Mouse (Mus musculus): ENCODE data around the gene Slc25a26.

Gene Slc25a26

DNA sequence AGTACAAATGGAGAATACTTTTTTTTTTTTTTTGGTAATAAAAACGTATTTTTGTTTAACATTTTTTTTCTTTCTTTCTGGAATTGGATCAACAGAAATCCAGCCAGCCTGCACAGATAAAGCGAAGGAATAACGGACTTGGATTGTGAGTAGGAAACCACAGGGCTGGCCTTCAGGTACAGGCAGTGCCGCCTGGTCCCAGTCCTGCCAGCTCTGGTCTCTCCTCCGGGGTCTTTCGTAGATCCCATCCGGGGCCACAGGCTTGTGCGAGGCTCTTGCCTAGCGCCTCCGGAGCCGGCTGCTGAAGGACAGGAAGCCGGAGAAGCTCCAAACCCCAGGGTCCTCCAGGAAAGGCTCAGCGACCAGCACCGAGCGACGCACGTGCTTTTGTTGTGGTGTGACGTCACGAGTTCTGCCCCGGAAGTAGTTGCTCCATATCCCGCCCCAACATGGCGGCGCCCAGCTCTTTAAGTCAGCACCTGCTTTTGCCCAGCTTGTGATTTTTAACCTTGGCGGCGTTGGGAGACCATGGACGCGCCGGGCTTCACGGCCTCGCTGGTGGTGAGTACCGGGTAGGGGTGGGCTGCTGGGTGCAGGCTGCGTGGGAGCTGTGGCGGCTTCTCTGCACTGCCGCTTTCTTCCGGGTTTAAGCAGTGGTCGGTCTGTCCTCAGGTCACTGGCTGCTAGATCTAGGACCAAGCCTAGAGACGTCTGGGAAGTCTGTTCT is at the start of gene Slc25a26:
Slc25a26 (plus strand) TSS at position 435 of the 727 bp plus-strand sequence.
- DNase-seq = peak; percentile 87 to 91

DNA sequence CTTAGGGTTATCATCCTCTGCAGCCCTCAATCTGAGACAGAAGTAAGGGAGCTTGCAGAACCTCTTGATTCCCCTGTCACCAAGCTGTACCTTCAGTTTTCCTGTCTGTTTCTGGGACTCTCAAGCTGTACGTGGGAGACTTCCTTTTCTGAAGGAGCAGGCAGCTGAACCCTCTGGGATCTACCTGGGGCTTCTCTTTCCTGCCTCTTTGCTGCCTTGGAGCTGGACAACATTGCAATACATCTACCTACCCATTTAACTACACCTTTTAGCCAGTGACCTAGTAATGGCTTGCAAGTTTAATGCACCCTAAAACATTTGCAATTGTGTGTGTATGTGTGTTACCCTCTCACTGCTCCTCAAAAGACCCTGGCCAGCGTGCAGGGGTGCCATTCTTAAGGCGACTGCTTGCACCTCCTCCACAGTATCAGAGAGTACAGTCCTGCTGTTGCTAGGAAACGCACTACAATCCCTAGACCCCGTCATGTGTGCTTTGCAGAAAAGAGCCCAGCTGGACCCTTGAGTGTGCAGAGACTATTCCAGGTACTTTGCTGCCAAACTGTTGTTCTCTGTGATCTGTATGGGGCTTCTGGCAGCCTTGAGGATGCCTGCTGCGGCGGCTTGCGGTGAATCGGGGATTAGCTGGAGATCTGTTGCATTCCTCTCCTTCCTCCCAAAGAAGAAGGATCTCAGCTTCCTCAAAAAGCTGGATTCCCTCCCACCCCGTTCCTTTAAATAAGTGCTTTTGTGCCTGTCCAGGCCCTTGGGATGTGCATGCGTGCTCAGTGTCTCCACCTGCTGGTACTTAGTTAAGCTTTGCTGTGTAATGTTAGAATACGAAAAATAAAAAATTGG is 35.9 kb upstream of the Slc25a26 start:
- peak; percentile 55 to 64 for DNase-seq

DNA sequence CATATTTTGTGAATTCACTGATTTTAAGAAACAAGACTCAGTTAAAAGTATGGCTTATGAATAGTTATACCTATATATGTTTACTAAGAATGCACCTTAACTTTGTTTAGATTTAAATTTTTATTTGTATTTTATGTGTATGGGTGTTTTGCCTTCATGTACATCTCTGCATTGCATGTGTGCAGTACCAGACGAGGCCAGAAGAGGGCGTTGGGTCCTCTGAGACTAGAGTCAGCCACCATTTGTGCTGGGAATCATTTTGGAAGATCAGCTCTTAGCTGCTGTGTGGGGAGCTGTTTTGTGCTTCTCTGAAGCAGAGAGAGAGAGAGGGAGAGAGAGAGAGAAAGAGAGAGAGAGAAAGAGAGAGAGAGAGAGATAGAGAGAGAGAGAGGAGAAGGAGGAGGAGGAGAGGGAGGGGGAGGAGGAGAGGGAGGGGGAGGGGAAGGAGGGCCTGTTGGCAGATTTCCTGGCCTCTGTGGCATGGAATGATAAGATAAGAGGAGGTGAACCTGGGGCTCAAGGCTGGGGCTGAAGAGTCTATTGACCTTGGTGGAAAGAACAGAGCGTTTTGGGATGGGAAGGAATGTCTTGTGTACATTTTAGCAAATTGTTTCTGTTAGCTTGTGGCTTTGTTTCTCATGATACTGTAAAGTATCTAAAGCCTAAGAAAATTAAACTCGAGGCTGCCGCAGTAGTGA is 33.5 kb upstream of the Slc25a26 start:
- peak; percentile 9 to 14 for DNase-seq

DNA sequence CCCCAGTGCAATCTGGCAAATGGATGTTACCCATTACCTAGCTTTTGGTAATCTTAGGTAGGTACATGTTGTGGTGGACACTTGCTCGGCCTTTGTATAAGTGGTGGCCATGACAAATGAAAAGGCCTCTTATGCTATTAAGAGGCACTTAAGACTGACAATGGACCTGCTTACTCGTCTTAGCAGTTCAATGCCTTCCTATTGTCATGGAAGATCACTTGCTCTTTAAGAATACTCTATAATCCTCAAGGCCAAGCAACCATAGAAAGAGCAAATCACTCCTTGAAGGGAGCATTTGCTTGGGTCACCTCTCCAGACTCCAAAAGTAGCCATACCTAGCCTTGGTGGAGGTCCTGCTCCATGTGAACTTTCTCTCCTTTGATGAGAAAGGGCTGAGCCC is 7.4 kb upstream of the Slc25a26 start:
- DNase-seq = no peak

DNA sequence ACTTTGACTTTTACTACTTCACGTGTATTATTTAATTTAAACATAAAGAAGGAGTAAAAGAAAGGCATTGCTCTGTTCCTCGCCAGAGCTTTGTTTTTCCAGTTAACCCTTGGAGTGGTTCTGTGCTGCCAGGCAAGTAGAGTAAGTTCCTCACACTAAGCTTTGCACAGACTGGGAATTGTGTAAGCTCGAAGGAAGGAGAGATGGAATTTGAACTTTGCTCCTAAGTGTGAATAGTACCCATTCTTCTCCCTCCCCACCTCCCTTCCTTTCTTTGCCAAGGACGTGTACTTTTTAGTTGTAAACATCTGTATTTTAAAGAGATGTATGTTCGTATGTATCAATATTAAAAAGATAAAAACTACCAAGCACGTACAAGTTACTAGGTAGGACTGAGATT is 3.8 kb downstream of the Slc25a26 start:
- no peak for DNase-seq

DNA sequence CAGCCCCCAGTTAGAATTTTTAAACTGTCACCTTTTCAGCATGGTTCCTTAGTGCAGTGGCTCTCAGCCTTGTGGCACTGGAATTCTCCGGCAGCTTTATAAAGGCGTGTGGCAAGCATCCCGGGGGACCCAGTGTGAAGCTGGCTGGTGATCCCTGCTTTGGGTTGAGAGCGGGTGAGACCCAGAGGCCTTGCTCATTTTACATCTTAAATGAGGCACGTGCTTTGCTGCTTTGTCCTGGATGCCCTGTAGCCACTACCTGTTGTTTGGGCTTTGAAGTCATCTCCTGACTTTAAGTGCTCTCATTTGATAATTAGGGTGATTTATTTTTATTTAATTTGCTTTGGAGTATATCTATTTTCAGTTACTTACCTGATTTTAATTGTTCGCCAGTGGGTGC is 7.8 kb downstream of the Slc25a26 start:
- DNase-seq = no peak

DNA sequence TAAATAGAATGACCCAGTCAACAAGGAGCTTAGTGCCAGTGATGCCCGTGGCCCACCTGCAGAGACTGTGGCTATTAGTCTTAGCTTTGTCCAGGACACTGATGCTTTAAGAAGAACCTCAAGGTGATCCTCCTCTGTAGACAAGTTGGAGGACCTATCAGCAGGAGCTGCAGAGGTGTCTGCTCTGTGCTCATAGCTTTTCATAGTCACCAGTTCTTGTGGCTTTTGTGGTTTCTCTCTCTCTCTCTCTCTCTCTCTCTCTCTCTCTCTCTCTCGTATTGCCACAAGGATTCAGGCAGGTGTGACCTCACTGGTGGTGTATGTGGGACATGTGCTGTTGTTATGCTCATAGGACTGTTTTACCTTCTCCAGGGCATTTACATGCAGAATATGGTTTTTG is 8.7 kb downstream of the Slc25a26 start:
- DNase-seq = no peak

DNA sequence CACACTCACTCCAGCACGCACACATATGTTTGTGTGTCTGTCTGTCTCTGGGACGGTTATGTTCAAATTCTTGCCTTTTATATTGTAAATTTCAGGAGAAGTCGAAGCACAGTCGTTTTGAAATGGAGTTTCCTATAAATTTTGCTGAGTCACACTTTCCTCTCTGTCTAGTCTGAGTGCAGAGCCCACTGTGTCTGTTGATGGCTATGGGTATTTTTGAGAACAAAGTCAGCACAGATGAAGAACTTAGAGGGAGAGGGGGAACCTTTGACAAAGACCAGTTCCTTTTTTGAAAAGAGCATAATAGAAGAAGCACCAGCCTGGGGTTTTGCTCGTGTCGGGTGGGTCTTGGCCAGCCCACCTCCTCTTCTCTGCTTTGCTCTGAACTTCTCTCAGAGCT is 9.1 kb downstream of the Slc25a26 start:
- no peak for DNase-seq

DNA sequence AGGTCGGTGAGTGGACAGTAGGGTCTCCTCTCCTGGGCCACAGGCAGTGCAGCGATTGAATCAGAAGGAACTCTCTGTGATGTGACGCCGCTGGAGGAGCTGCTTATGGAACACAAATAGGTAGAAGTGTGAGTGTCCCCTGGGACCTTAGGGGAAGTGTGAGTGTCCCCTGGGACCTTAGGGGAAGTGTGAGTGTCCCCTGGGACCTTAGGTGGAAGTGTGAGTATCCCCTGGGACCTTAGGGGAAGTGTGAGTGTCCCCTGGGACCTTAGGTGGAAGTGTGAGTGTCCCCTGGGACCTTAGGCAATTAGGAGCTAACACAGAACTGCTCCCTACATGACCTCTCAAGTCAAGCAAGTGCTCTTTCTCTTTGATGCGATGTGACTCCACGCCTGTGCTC is 18.0 kb downstream of the Slc25a26 start:
- DNase-seq = no peak

DNA sequence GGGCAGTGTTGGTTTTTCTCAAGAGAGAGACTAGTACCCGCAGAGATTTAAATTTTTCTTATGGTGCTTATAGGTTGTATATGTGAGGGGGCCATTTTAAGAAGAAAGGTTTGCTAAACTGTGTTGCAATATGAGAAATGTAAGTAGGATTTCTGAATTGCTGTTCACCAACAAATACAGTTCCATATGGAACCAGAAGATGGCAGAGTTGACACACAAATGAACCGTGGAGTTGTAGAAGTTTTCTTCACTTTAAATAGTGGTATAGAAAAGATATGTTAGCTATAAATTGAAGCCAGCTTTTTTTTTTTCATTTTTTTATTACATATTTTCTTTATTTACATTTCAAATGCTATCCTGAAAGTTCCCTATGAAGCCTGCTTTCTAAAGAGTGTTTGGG is 24.2 kb downstream of the Slc25a26 start:
- no peak for DNase-seq

DNA sequence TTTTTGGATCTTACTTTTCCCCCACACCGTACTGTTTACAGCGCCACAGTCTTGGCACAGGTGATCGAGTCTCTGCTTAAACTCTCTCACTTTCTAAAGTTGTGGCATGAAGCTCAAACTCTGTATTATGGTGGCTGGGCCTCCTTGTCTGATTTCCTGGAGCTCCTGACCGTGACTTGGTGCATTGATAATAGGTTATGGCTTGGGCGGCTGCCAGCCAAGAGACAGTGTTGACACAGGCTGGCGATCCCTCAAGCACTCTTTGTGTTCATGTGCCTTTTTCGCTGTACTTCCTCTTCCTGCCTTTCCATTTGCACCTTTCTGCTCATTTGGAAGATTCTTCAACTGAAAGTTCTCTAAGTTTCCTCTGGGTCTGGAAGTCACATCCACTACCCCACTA is 30.6 kb downstream of the Slc25a26 start:
- no peak for DNase-seq

DNA sequence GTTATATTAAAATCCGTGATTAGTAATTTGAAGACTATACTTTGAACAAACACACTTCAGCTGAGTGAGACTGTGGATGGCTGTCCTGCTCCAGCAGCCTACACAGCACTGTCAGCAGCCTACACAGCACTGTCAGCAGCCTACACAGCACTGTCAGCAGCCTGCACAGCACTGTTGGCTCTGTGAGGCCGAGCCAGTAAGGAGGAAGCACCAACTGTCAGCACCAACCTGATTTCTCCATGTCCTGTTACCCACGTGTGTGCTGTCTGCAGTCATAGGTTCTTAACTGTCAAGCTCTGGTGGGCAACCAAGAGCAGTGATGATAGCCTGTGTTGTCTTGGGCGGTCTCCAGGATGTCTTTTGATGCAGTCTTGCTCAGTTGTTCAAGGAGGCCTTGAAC is 32.0 kb downstream of the Slc25a26 start:
- DNase-seq = no peak

DNA sequence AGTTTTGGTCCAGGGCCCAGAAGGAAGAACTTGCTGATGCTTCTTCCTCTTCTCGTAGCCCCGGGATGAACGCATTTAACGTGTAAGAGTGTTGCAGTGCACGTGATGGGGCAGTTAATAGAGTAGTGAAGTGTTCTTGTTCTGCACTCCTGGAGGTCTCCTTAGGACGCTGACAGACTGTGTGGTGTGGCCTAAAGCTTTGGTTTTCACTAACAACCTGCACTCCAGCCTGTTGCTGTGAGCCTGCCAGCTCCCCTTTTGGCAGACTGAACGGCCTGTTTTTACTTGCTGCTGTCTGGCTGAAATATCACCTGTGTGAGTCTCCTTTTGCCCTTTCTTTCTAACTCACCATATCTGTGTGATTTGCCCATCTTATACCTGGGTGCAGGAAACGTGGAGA is 36.3 kb downstream of the Slc25a26 start:
- no peak for DNase-seq

DNA sequence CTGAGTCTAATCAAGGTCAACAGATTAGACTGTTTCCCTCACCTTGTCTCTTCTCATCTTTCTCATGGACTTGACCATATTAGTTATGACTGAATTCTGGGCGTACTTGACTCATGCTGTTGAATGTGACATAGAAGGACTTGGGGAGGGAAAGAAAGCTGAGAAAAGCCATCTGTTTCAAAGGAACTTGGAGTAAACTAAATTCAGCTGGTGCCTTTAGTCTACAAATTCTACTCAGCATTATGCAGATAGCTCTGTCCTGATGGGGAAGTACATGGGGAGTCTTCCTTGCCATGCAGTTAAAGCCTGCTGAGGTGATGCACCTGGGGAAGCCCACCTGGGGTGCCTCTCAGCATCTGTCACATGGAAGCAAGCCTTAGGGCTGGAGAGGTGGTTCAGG is 37.5 kb downstream of the Slc25a26 start:
- DNase-seq = no peak

DNA sequence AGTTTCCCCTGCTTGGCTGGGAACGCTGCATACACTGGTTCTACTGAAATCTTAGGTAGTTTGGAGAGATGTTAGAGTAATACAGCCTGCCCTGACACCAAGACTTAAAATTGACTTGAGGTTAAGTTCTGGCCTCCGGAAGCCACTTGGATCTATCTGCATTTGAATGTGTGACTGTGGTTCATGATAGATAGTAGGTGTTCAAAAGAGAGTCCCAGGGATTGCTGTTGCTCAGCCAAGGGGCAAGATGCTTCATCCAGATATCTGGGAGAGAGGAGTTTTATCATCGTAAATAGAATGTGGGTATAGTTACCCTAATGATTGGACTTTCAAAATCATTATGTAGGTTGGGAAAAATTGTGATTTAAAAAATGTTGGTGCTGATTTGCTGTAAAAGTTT is 40.0 kb downstream of the Slc25a26 start:
- DNase-seq = no peak

DNA sequence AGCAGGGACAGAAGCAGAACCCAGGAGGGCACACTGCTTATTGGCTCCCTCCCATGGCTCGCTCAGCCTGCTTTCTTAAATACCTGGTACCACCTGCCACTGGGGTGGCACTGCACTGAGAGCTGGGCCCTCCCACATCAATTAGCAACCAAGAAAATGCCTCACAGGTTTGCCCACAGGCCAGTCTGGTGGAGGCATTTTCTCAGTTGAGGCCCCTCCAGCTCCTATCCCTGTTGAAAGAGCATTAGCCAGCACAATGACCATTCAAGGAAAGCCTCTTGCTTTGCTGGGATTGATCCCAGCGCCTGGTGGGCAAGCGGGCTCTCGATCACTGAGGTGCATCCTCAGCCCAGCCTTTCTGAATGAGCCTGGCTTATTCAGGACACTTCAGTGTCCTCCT is 40.5 kb downstream of the Slc25a26 start:
- DNase-seq = no peak

DNA sequence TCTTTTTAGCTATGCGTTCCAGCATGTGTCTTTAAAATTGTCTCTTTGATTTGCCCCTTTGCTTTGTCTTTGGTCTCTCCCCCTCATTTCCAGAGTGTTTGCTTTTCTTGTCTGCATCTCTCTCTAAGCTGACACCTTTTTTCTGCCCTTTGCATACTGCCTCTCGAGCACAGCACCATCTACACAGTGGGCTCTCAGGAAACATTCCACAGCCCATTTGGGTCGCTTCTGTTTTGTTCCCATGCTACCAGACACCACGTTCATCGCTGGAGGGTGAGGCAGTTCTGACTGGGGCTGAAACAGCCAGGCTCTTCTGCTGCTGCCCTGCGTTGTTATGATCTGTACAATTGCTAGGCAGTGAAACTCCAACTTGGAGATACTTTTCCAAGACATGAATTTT is 41.0 kb downstream of the Slc25a26 start:
- DNase-seq = no peak

DNA sequence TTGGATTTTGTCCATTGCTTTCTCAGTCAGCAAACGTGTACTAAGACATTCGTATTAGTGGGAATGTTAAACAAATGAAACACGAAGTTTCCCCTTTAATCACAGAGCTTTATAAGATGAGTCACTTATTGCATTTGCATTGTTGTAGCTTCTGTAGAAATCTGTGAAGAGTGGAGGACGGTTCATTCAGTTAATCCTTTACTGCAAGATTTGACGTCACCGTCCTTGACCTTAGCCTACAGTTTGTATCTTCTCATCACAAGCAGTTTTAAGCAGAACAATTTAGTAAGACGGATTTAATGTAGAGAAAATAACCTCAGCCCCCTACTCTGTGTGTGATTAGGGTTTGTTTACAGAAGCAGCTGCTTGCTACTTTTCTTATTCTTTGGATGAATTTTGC is 41.7 kb downstream of the Slc25a26 start:
- DNase-seq = no peak

DNA sequence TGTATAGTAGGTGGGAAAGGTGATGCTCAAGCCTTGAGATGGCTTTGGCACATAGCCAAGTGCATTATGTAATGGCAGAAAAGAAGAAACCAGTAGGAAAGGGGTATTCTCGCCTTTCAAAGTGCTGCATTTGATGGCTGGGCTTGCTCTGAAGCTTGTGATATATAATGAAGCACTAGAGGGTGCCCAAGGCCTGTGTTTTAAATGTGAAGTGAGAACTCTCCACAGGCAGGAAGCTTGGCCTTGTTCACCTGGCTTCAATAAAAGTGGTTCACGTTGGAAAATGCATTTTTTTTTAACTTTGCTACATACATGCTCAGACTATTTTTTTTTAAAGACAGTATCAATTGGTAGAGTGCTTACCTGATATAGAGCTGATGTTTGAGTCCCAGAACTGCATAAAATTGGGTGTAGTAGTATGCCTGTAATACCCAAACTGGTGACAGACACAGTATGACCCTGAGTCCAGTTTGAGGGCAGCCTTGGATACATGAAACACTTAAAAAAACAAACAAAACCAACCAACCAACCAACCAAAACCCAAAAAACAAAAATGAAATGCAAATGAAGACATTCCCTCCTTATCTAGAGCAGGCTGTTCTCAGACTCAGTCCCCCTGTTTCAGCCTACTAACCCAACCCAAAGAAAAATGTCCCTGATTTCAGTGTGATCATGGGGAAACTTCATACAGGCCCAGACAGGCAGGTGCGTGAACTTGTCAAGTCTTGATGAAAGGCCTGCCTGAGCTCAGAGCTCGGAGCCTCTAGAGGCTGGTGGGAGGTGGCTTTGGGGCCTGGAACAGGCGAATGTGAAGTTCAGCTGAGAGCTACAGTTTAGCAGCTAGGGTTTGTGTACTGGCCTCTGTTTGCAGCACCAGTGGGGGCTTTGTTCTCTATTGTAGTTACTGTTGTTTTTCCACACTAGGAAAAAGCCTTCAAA is 44.0 kb downstream of the Slc25a26 start:
- peak; percentile 42 to 61 for DNase-seq

DNA sequence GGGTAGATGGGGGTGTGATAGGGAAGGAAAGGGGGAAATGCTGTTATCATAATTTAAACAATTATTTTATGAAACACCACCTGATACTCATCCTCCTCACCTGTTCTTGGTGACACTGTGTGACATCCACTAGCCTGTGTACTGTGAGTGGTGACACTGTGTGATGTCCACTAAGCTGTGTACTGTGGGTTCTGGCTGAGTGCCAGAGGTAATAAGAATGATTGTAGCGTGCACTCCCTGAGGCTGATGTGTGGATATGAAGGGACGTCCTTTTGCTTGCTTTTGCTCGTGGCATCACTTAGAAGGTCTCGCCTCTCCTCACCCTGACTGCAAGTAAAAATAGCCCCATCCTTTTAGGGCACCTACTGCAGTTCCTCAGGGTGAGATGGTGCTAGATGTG is 47.1 kb downstream of the Slc25a26 start:
- no peak for DNase-seq

DNA sequence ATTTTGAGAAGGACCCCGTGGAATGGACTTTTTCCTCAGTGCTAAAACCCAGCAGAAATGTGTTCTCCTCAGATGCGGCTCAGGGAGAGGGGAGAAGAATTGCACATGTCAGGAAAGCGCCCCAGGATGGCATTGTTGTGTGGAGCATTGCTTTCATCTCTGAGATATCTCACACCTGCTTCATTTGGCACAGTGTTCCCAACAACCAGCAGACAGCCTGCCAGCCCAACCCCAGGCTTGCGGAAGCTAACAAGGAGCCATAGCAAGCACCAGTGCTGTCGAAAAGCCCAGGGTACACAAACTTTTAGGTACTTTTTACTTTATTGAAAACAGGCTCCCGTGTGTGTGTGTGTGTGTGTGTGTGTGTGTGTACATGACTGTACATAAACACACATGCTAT is 50.2 kb downstream of the Slc25a26 start:
- DNase-seq = peak; percentile 37 to 46

DNA sequence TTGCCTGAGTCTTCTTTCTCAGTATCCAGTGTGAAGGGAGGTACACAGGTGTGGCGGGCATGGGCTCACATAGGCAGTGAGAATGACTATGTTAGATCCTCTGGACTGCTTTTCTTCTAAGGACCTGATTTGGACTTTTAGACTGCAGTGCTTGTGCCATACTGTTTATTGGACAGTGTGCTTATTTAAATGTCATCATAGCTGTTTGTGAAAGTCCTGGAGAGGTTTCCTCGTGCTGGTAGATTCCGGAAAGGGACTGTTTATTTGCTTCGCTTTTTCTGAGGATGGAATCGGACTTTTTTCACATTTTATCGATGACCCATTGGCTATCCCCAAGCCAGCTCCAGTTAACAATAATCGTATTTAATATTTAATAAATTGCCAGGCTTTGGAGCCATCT is 50.7 kb downstream of the Slc25a26 start:
- DNase-seq = no peak

DNA sequence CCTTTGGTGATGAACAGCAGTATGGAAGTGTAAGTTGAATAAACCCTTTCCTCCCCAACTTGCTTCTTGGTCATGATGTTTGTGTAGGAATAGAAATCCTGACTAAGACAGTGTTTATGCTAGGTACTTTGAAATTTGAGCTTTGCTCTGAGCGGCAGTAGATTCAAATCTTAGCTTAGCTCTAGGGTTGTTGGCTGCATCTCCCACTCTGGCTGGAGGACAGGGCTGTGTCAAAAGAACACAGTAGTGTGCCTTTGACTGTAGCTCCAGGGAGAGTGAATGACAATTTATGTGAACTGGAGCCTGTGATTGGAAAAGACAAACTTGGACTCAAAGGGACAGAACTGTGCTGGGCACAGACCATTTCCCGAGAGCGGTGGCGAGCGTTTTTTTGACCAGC is 53.0 kb downstream of the Slc25a26 start:
- no peak for DNase-seq

Data from cerebellum, postnatal 36 days (tissue).